Mouse (Mus musculus): Measurements from ENCODE around the gene Cox5a.

The Cox5a gene

GRCm38 (mm10) chr9:57525516-57525915 lies 4.4 kb downstream of the Cox5a start:
- no peak for DNase-seq (ENCODE audit: low spot score)

GRCm38 (mm10) chr9:57526435-57526834 lies 5.4 kb downstream of the Cox5a start:
- no peak for DNase-seq (ENCODE audit: low spot score)

DNA sequence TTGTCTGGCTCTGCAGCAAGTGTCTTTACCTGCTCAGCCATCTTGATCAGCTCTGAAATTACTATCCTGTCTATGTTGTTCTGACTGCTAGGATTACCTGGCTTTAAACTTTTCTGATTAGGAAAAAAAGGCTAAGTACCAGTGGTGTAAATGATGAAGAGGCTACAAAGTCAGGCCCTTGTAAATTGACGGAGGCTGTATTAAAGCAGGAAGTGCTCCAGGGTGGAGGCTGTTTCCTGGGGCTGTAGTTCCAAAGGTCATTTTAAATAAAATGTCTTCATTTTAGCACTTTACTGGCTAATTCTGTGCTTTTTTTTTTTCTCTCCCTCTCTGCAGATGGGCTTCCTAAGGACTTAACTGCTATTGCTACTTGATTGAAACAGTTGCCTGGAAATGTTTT lies 10.9 kb downstream of the Cox5a start:
- DNase-seq (ENCODE audit: low spot score): no peak

DNA sequence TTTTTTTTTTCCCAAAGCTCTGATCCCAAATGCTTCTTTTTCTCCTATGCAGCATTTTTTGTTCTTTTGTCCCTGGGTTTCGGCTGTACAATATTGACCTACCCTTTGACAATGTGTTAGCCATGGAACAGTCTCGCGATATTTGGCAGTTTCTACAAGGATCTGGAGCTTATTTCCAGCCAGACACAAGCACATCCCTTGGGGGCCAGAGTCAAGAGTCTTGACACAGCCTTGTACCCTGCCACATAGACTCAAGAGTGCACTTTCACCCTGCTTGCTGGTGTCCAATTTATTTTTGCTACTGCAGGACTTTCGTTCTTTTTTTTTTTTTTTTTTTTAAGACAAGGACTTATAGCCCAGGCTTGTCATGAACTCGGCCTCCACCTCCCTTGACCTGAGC lies 15.3 kb downstream of the Cox5a start:
- DNase-seq (ENCODE audit: low spot score): no peak

DNA sequence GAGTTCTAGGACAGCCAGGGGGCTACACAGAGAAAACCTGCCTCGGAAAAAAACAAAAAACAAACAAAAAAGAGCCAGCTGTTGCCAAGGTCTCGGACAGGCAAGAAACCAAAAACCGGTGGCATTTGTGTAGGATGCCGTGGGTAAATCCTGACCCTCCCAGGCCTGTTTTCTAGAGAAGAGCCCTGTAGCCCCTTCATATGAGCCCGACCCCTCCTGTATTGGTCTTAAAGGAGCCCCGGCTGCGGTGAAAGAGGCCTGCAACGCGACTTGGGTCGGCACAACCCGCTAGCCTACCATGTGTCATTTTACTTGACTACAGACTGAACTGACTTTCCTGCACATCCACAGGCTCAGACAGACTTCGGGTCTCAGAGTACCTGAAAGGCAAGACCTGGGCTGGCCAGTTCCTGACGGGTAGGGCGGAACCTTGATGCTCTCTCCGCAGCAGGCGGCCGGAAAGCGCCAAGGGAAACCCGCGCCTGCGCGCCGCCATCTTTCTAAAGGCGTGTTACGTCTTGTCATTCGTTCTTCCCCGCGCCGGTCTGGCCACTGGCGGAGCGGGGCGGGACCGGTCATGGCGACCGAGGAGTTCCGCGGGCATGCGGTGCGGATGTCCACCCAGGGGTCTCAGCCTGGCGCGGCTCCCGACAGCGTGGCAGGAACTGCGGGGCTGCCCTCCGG lies 16.1 kb downstream of the Cox5a start, which contains the start of gene Fam219b:
Gene Fam219b (plus strand): TSS at position 485 of the 684 bp plus-strand sequence.
- DNase-seq (ENCODE audit: low spot score): peak; percentile 91

DNA sequence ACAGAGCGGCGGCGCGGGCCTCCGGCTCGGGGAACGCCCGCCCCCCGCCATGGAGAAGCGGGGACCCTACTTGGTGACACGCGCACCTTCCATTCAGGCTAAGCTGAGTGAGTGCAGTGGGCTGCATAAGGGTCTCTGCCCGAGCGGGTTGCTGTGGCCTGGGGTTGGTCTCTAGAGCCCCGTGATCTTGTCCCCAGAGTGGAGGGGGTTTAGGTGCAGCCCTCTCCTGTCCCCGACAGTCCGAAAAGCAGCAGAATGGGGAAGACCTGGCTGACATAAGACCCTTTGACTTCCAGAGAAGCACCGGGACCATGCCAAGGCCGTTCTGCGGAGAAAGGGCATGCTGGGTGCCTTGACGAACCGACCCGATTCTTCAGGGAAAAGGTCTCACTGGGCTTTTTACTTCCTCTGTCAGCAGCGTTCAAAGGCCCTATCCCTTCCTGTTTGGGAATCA lies 16.7 kb downstream of the Cox5a start:
- no peak for DNase-seq (ENCODE audit: low spot score)

- DNase-seq (ENCODE audit: low spot score): no peak
These were observed 18.5 kb downstream of the Cox5a start for GRCm38 (mm10) chr9:57539550-57539949.

DNA sequence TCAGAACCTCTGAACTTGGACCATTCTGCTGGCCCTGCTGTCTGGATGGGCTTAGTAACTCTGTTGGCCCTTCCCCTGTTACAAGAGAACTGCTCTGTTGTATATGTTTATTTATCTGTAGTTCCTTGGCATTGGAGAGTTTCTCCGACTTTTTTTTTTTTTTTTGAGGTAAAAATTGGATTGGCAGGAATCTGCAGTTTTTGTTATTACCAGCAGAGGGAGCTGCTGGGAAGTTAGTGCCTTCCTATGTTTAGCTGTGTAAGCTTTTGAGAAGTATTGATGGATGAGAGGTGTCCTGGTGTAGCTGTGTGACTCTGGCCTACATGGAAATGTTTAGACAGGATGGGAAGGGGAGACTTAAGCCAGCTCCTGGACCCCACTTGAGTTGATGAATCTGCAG lies 20.2 kb downstream of the Cox5a start:
- DNase-seq (ENCODE audit: low spot score): no peak

DNA sequence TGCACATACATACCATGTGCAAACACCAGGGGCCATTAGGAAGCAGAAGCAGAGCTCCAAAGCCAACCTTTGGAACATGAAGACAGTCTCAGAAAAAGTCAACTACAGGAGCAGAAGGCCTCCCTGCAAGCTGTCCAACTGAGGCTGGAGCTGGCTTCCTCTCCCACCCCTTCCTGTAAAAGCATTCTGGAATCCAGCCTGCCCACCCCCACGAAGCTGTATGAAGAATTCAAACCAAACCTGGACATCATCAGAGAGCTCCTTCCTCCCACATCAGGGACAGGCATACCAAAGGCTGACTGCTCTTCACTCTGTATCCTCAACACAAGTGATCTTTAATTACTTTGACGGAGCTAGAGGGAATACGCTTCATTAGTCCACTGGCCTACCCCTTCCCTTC lies 22.9 kb downstream of the Cox5a start:
- no peak for DNase-seq (ENCODE audit: low spot score)

DNA sequence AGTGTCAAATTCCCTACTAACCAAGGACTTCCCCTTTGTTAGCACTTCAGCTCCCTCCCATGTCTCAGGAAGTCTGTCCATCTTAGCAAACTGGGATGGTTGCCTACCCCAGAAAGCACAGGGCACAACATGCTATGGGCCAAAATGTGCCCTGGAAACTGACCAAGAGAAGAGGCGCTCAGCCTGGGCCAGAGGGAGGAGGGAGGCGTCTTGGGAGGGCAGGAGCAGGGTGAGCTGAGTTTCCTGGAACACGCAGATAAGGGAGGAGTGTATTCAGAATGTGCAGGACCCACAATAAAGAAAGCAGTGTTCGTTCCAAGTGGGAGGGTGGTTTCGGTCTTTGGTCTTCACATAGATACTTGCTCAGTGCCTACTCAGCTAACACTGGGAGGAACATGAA lies 26.2 kb downstream of the Cox5a start:
- no peak for DNase-seq (ENCODE audit: low spot score)

DNA sequence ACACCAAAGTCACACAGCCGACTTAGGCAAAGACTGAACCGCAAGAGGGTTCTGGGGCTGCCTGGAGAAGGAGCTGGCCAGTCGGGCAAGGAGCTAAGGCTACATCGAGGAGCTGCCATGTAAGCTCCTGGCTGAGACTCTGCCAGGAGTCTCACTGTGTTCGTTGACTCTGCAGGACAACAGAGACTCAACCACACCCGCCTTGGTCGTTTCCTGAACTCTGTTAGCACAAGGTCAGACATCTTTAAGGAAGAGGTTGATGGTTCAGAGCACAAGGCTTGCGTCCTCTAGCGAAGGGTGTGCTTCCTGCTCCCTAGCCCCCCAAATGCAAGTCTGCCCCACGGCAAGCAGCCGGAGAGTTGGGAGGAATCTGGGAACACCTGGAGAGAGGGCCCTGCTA lies 26.8 kb downstream of the Cox5a start:
- no peak for DNase-seq (ENCODE audit: low spot score)

DNA sequence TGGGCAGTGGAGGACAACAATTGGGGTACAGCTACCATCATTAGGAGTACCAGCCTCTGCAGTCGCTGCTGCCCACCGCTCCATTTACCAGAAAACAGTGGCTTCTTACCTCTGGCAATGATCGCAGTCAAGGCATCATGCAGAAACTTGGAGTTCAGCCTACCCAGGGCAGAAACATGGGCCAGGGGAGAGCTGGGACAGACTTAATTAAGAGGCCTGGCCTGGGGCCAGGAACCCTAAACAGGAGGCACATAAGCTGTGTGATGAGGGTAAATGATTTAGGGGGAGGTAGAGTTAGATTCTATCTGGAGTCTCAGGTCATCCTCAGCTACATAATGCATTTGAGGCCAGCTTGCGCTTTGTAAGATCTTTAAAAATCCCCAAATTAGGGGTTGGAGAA lies 28.1 kb downstream of the Cox5a start:
- DNase-seq (ENCODE audit: low spot score): no peak

DNA sequence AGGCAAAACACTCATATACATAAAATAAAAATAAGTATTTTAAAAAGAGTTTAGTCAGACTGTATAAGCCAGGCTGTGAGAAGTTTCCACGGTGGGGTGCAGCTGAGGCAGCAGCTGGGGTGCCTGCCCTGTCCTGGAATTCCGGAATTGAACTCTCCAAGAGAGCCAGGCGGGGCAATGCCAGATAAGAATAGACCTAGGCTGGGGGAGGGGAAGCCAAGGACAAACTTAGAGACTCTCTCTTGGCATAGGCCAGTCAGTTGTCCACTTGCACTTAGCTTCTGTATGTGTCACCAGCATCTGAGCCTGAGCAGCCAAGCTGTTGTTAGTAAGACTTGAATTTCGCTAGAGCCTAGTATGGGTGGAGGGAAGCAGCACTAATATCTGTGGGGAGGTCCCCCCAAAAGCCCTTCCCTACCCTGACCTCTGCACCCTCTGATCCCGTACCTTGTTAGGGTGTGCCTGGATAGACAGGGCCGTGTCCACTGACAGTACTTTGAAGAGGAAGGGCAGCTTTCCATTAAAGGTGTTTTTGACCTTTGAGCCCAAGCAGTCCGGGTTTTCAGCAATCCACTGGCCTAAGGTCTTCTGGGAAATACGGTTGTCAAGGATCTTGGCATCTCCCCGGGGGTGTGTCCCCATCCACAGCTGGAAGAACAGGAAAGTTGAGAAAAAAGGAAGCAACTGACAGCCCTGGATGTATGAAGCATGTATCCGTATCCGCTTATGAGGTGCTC lies 29.2 kb downstream of the Cox5a start:
- peak; percentile 73 for DNase-seq (ENCODE audit: low spot score)

DNA sequence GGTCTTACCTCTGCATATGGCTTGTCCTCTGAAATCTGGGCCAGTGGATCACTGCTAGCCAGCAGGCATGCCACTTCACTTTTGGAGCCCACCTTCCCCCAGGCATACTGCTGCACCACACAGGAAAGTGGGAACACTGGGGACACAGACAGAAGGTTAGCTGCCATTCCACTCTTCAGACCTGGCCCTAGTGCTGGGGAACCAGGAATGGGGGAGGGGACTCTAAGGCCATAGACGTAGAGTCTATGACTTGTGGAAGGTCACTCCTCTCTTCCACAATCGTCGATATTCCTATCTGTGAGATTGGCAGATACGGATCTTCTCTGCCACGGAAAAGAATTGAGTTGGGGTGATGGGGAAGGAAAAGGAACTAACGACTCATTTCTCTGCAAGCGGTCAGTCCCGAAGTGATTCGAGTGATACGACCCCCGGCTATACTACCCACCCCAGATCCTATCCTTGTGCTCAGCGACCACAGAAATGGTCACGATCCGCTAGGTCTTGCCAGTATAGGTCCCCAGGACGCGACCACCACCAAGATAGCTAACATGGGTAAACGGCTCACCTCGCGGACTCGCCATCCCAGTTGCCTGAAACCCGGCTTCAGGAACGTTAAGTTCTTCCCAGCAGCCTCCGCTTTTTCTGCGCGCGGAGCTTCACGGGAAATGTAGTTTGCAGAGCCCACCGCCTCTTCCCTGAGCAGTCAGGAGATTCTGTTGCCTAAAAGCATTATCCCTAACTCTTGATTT lies 31.2 kb downstream of the Cox5a start, which contains the start of gene Mpi:
Gene Mpi (minus strand): TSS at position 625 of the 749 bp plus-strand sequence.
- DNase-seq (ENCODE audit: low spot score): peak; percentile 74

DNA sequence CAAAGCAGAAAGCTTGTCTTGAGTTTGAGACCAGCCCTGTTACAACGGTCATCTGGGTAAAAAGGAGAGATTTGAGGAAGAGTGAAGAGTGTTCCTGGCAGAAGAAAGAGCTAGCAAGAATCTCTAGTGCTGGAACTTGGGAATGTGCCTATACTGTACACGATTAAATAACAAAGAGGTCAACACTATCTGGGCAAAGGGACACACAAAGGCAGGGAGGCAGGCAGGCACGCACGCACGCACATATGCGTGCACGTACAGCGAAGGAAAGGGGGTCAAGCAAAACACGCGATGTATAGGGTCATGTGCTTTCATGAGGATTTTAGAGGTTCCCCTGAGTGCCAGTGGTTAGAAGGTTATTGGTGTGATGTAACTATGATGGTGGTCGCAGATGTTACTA lies 32.0 kb downstream of the Cox5a start:
- no peak for DNase-seq (ENCODE audit: low spot score)

DNA sequence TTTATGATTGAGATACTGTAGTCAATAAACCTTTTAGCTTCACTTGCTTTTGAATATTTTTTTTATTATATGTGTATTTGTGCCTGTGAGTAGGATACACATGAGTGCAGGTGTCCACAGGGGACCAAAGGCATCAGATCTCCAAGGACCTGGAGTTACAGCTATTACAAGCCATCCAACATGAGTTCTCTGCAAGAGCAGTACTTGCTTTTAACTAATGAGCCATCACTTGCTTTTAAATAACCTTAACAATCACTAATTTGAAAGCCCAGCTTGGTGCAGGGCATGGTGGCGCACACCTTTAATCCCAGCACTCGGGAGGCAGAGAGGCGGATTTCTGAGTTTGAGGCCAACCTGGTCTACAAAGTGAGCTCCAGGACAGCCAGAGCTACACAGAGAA lies 33.7 kb downstream of the Cox5a start:
- DNase-seq (ENCODE audit: low spot score): no peak

DNA sequence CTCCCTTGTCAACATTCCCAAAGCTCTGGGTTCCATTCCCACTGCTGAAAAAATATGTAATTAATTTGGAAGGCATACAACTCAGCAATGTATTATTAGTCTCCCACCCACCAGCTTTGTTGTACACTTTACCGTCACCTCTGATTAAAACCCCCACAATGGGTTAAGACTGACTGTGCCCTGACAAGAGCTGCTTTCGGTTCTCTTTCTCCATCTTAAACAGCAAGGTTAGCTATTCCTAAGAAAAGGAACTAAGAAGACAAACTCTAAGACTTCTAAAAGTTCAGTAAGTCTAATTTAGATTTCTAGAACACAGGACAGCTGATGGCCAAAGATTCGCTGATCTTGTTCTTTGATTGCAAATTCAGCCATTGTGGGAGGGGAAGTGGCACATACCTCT lies 36.1 kb downstream of the Cox5a start:
- no peak for DNase-seq (ENCODE audit: low spot score)

DNA sequence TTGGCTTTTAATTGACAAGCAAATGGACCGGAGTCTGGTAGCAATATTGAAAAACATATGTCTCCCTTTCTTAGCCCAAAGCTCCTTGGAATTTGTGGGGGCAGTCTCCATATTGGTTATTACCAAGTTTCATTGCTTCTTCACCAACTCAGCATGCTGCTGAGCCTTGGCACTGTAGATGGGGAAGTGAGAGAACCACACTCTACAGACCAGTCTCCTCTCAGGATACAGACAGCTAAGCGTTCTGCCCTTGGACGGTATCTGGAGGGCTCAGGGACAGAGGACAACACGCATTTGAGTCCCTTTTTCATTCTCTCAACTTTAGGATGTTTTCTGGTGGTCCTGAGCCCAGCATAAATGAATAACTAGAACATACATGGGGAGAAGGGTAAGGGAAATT lies 37.6 kb downstream of the Cox5a start:
- DNase-seq (ENCODE audit: low spot score): no peak

GRCm38 (mm10) chr9:57559568-57559967 lies 38.5 kb downstream of the Cox5a start:
- no peak for DNase-seq (ENCODE audit: low spot score)

GRCm38 (mm10) chr9:57560263-57560662 lies 39.2 kb downstream of the Cox5a start:
- DNase-seq (ENCODE audit: low spot score): no peak

- DNase-seq (ENCODE audit: low spot score): peak; percentile 96
These were observed 40.0 kb downstream of the Cox5a start, which contains the start of gene Scamp2 for GRCm38 (mm10) chr9:57560861-57561710. Gene Scamp2 (plus strand): TSS chr9:57560943.

- no peak for DNase-seq (ENCODE audit: low spot score)
These were observed 40.6 kb downstream of the Cox5a start for GRCm38 (mm10) chr9:57561711-57562099.

Measured in yolk sac, embryonic 10.5 days (tissue).